Mouse (Mus musculus) heart, embryonic 11.5 days (tissue): ENCODE measurements around the gene Gapdh. TPM values are rescaled to one million over a fixed set of nuclear protein-coding genes. Genes with fewer than 3 reads are reported as not detected.

Experiments used
- ATAC-seq: fragments of 200-750 bp; cut with Nextera tagmentation; replicated peaks from 2 replicates; pipeline ENCODE4 v1.8.0; 2017; ENCODE audit warnings: moderate library complexity; ENCODE audit not compliant: insufficient number of reproducible peaks, low FRiP score, low TSS enrichment
- H3K27ac ChIP-seq: fragments of 300-500 bp; sonication (generic); 2 replicates; pipeline ENCODE4 v1.5.1; 2014; ENCODE audit warnings: mild to moderate bottlenecking, low read depth, low read length
- H3K27me3 ChIP-seq: fragments of 300-500 bp; sonication (generic); 2 replicates; pipeline ENCODE4 v1.6.1; 2014; ENCODE audit warnings: mild to moderate bottlenecking, low read length, mixed read lengths; ENCODE audit not compliant: control insufficient read depth, insufficient read depth
- H3K36me3 ChIP-seq: fragments of 300-500 bp; sonication (generic); 2 replicates; pipeline ENCODE4 v1.6.1; 2014; ENCODE audit warnings: mild to moderate bottlenecking, low read length, moderate library complexity, mixed read lengths; ENCODE audit not compliant: control insufficient read depth, insufficient read depth
- H3K4me1 ChIP-seq: fragments of 300-500 bp; sonication (generic); 2 replicates; pipeline ENCODE4 v1.6.1; 2014; ENCODE audit warnings: low read length; ENCODE audit not compliant: control insufficient read depth, insufficient read depth
- H3K4me2 ChIP-seq: fragments of 300-500 bp; sonication (generic); 2 replicates; pipeline ENCODE4 v1.6.1; 2014; ENCODE audit warnings: mild to moderate bottlenecking, moderate library complexity
- H3K4me3 ChIP-seq: fragments of 300-500 bp; sonication (generic); 2 replicates; pipeline ENCODE4 v1.5.1; 2014; ENCODE audit warnings: low read depth, low read length
- H3K9ac ChIP-seq: fragments of 300-500 bp; sonication (generic); 2 replicates; pipeline ENCODE4 v1.6.1; 2014; ENCODE audit warnings: mild to moderate bottlenecking, low read depth, low read length, moderate library complexity
- H3K9me3 ChIP-seq: fragments of 300-500 bp; sonication (generic); replicated peaks from 2 replicates; pipeline ENCODE4 v1.6.1; 2016; ENCODE audit warnings: low read length; ENCODE audit not compliant: control insufficient read depth
- WGBS: fragments of 180-500 bp; shearing (Covaris S2); extraction: QIAGEN DNeasy Blood & Tissue Kit; methylation state at CpG from one replicate; pipeline ENCODE4 v1.1.7; 2014; ENCODE audit not compliant: insufficient replicate concordance; 5-methylcytosine and 5-hydroxymethylcytosine counted together
- polyA plus RNA-seq: library from polyadenylated mRNA; unstranded; fragments of >200 nt; fragmentation: Nextera tagmentation; extraction: Ambion mirVana; gene quantifications from 2 replicates; pipeline ENCODE4 v1.2.1, GENCODE M21; 2014

Gapdh gene
- polyA plus RNA-seq, 1 experiment from 2014 or later, result 4,472 TPM

GRCm38 (mm10) chr6:125143904-125144303, 22.4 kb downstream of the Gapdh start:
- H3K36me3 ChIP-seq, result peaks cover 30% of the 10 kb centered on the region
- no peak for ATAC-seq
- no peaks in the 10 kb centered on the region for H3K9me3 ChIP-seq
- peaks cover 31% of the 10 kb centered on the region for H3K4me1 ChIP-seq
- no peak overlapping the region for H3K4me3 ChIP-seq
- WGBS, result 84% methylated on average over 9 of the region's 9 CpGs
- H3K4me2 ChIP-seq, result no peak overlapping the region
- H3K27ac ChIP-seq, result no peak overlapping the region
- no peaks in the 10 kb centered on the region for H3K27me3 ChIP-seq
- no peak overlapping the region for H3K9ac ChIP-seq

- no peak overlapping the region for H3K27ac ChIP-seq
- H3K4me2 ChIP-seq, result no peak overlapping the region
- peaks cover 25% of the 10 kb centered on the region for H3K4me1 ChIP-seq
- WGBS, result 78% methylated on average over 3 of the region's 3 CpGs
- no peak overlapping the region for H3K4me3 ChIP-seq
- H3K36me3 ChIP-seq, result peaks cover 35% of the 10 kb centered on the region
- H3K9ac ChIP-seq, result no peak overlapping the region
- H3K27me3 ChIP-seq, result no peaks in the 10 kb centered on the region
- H3K9me3 ChIP-seq, result no peaks in the 10 kb centered on the region
- no peak for ATAC-seq
These were observed 23.1 kb downstream of the Gapdh start for GRCm38 (mm10) chr6:125143128-125143527.

GRCm38 (mm10) chr6:125142436-125142835, 23.8 kb downstream of the Gapdh start:
- 89% methylated on average over 8 of the region's 8 CpGs for WGBS

GRCm38 (mm10) chr6:125139747-125140146, 26.5 kb downstream of the Gapdh start:
- 90% methylated on average over 7 of the region's 7 CpGs for WGBS
- Histone ChIP-seq H3K36me3 (peaks cover 59% of the 10 kb centered on the region), H3K27ac (no peak overlapping the region), H3K4me2 (no peak overlapping the region), H3K9ac (no peak overlapping the region), H3K9me3 (no peaks in the 10 kb centered on the region), H3K27me3 (no peaks in the 10 kb centered on the region), H3K4me3 (no peak overlapping the region), H3K4me1 (no peaks in the 10 kb centered on the region)
- ATAC-seq, result no peak

More at GRCm38 (mm10) chr6:125142436-125142835, 23.8 kb downstream of the Gapdh start:
- no peak overlapping the region for H3K4me3 ChIP-seq
- no peaks in the 10 kb centered on the region for H3K27me3 ChIP-seq
- H3K4me2 ChIP-seq, result no peak overlapping the region
- H3K9ac ChIP-seq, result no peak overlapping the region
- peaks cover 18% of the 10 kb centered on the region for H3K4me1 ChIP-seq
- peaks cover 39% of the 10 kb centered on the region for H3K36me3 ChIP-seq
- no peak for ATAC-seq
- H3K27ac ChIP-seq, result no peak overlapping the region
- H3K9me3 ChIP-seq, result no peaks in the 10 kb centered on the region

- H3K27ac ChIP-seq, result no peak overlapping the region
- H3K9ac ChIP-seq, result no peak overlapping the region
- ATAC-seq, result no peak
- H3K4me1 ChIP-seq, result no peaks in the 10 kb centered on the region; the same call in 1 of the 2 replicates
- peaks cover 73% of the 10 kb centered on the region for H3K36me3 ChIP-seq
- 92% methylated on average over 19 of the region's 19 CpGs for WGBS
- H3K4me2 ChIP-seq, result no peak overlapping the region
- no peak overlapping the region for H3K4me3 ChIP-seq
- H3K27me3 ChIP-seq, result no peaks in the 10 kb centered on the region
- no peaks in the 10 kb centered on the region for H3K9me3 ChIP-seq
These were observed 29.1 kb downstream of the Gapdh start for GRCm38 (mm10) chr6:125137002-125137671.

- Histone ChIP-seq H3K9me3 (no peaks in the 10 kb centered on the region), H3K27ac (no peak overlapping the region), H3K4me3 (peak overlapping the region; percentile 68), H3K4me1 (no peaks in the 10 kb centered on the region; the same call in 1 of the 2 replicates), H3K27me3 (no peaks in the 10 kb centered on the region), H3K4me2 (peak overlapping the region; percentile 91), H3K36me3 (peaks cover 49% of the 10 kb centered on the region), H3K9ac (peak overlapping the region; percentile 79)
- ATAC-seq, result no peak
- WGBS, result 6% methylated on average over 11 of the region's 11 CpGs
These were observed 33.8 kb downstream of the Gapdh start for GRCm38 (mm10) chr6:125132470-125132869.

GRCm38 (mm10) chr6:125131302-125132156, 34.7 kb downstream of the Gapdh start, which contains the start of gene Nop2:
Nop2 (plus strand) TSS chr6:125131909.
- WGBS, result under 1% methylated on average over 65 of the region's 66 CpGs
- H3K36me3 ChIP-seq, result peaks cover 44% of the 10 kb centered on the region
- peak; percentile 89 for ATAC-seq

GRCm38 (mm10) chr6:125129710-125130402, 36.4 kb downstream of the Gapdh start:
- Histone ChIP-seq H3K9me3 (no peaks in the 10 kb centered on the region), H3K27ac (no peak overlapping the region), H3K4me2 (no peak overlapping the region), H3K9ac (no peak overlapping the region), H3K4me1 (no peaks in the 10 kb centered on the region; the same call in 1 of the 2 replicates), H3K27me3 (no peaks in the 10 kb centered on the region), H3K36me3 (peaks cover 40% of the 10 kb centered on the region), H3K4me3 (no peak overlapping the region)
- no peak for ATAC-seq
- 86% methylated on average over 20 of the region's 20 CpGs for WGBS

More at GRCm38 (mm10) chr6:125131302-125132156, 34.7 kb downstream of the Gapdh start, which contains the start of gene Nop2:
- H3K9ac ChIP-seq, result peak within 1 kb of the TSS; percentile 79
- no peaks in the 10 kb centered on the region for H3K9me3 ChIP-seq
- H3K27me3 ChIP-seq, result no peaks in the 10 kb centered on the region
- peak within 1 kb of the TSS; percentile 91 for H3K4me2 ChIP-seq
- H3K27ac ChIP-seq, result peak within 1 kb of the TSS; percentile 87
- peak within 1 kb of the TSS; percentile 68 for H3K4me3 ChIP-seq
- no peaks in the 10 kb centered on the region; the same call in 1 of the 2 replicates for H3K4me1 ChIP-seq
